Mouse (Mus musculus) frontal cortex, adult 2 months (tissue): ENCODE measurements at regions not wholly inside any gene's neighbourhood (a gene's known extent, or its start where the extent isn't known, plus 50 kb on each side); places are given as distances from the start of the nearest gene placed in this dataset.
"Not testable (repeated sequence)": the region's sequence is repeated elsewhere in the genome, so short reads cannot be mapped to it uniquely, and the experiment has no call there.

ENCODE experiments used
- DNase-seq, 2 experiments: peaks; one replicate each; pipeline ENCODE4 v3.0.0; 2022; ENCODE audit warnings: low spot score in 1 of 2; ENCODE audit errors: extremely low spot score in 1 of 2

DNA sequence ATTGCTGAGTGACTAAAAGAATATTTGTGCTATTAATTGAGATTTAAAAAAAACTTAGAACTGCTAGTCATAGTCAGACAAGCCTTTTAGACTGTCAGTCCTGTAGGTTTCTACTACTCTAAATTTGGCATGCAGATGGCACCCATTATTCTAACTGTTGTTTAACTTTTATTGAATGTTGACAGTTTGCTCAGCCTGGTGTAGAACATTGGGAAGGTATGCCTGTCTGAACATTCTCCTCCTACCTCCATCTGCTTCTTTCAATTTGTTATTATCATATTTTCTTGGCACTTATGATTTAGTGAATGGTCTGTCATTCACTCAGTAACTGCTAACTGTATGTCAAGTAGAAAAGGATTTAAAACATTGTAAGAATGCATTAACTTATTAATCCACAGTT, 130.9 kb downstream of the Gmnc start:
- DNase-seq: no peak

DNA sequence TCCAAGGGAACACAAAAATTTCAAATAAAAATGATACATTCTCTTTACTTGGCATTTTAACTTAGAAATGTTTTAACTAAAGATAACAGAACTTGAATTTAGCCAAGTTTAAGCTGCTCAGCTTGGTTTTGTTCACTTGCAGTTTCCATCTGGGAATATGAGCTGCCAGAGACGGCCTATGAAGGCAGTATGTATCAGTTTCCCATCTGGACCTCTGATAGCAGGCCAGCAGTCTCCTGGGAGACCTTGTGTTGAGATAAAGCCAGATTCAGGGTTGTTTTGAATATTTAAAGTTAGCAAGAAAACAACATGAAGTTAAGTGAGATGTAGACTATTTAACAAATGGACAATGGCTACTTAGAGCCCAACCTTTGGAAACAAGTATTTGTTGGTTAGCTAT, 142.3 kb downstream of the Gmnc start:
- no peak for DNase-seq

DNA sequence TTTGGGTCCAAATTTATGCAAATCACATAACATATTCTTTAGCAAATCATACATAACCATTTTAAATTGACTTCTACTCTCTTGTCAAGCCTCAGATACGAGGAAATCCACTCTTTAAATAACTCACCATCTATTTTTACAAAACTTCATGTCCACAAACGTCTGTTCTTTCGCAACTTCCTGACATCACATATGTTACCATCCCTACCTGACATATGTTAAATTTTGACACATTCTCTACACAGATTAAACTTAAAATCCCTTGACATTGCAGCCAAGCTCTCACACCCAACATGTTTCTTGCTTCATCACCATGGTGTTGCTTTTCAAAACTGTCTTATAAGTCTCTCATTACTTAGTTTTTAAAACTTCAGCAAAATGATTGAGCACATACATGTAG, 164.4 kb downstream of the Gmnc start:
- peak in 1 of 2 experiments; percentile 14 for DNase-seq

DNA sequence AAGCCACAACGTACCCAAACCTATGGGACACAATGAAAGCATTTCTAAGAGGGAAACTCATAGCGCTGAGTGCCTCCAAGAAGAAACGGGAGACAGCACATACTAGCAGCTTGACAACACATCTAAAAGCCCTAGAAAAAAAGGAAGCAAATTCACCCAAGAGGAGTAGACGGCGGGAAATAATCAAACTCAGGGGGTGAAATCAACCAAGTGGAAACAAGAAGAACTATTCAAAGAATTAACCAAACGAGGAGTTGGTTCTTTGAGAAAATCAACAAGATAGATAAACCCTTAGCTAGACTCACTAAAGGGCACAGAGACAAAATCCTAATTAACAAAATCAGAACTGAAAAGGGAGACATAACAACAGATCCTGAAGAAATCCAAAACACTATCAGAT, 180.3 kb downstream of the Gmnc start:
- not testable (repeated sequence) for DNase-seq

DNA sequence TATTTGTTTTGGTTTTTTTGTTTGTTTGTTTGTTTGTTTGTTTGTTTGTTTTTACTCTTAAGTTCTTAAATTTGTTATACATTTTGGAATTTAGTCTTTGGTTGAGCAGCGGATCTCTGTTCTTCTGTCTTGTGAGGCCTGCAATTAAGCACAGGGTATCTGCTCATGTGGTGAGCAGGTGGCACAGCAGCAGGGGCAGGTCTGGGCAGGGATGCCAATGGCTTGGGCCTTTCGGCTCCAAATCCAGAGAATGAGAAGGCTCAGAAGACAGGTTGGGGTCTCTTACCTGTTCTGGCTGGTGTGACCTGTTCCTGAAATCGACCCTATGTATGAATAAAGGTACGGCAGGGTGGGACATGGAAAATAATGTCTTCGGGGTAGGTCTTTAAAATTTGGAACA, 186.0 kb downstream of the Gmnc start:
- DNase-seq: no peak

DNA sequence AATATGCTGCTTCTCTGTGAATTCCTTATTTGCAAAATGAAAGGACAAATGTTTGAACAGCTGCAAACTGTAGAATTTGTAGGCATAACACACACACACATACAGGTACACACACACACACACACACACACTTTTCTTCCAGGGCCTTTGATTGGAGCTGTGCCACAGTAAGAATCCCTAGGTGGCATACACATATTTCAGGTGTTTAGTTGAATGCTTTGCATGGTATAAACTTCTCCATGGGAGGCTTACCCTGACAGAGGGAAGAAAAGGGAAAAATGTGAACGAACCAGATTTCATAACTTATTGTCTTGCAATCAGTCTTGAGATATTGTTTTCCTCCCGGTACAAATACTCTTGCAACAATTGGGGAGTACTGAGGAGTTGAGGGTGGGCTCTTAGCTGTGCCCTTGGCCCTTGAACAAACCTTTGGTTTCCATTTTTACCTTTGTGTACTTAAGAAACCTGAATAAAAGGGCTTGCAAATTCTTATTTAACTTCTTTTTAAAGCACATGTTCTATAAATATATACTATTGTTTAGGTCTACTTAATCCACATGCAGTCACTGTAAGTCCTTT, 204.3 kb downstream of the Gmnc start:
- DNase-seq: no peak

DNA sequence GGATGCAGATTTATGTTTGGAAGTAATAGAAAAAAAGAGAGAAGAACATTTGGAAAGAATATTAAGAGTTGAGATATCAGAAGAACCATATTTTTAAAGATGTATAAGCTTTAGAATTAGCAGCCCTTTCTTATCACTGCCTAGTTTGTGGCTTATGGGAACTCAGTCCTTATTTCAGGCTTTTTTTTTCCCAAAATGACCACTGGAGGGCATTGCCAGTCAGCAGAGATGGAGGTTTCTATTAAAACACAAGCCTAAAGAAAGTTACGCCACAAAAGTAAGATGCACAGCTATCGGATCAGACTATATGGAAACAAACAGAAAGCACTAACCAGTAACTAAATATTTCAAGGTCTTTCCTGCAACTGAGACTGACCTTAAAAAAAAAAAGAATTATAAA, 200.8 kb downstream of the Il1rap start:
- peak in 1 of 2 experiments; percentile 61 for DNase-seq
